Mouse (Mus musculus): ENCODE measurements around the gene Zc3h12a.

GRCm38 (mm10) chr4:125085346-125085841 is 42.2 kb downstream of the Zc3h12a start:
- TF ChIP-seq TAL1 (IDR thresholded peaks at IDR 0.05; ENCODE audit: low read length) (no peak), GATA1 (IDR thresholded peaks at IDR 0.05; ENCODE audit: low read length) (no peak)
